Mouse (Mus musculus): Measurements from ENCODE around the gene Fam71f2.

DNA sequence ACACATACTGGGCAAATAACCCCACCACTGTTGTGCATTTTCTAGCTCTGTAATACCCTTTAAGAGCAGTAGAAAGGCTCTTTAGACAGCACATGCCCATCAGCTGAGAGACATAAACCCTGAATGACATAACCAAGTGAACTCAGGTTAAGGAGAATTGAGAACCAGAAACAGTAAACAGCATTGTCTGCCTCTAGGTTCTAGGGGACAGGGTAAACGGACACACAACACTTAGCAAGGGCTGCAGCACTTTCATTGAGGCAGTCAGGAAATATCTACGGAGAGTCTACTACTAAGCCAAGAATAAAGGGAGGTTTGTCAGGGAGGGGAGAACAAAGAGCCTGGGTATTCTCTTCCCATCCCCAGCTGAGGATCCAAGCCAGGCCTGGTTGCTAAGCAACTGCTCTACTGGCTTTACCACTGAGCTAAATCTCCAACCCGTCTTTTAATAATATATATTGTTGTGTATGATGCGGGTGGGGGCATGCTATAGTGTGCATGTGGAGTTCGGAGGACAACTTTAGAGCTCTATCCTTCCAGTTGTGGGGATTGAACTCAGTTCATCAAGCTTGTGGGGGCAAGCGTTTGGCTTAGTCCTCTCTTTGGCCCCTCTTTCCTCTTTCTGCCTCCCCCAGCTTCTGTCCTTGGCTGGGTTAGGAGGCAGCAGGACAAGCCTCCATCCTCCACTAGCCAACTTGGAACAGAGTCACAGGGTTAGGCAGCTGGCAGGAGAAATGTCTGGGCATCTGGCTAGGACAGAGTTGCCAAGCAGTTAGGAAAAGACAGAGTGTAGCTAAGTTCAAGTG lies 15.5 kb upstream of the Fam71f2 start:
- TF ChIP-seq CTCF (conservative IDR thresholded peaks at IDR 0.05; ENCODE audit: insufficient read depth, insufficient read length, low read depth, low read length) (no peak), POLR2A (IDR thresholded peaks at IDR 0.05; ENCODE audit: low read depth, low read length) (no peak)
